Mouse (Mus musculus) stomach, embryonic 16.5 days (tissue): ENCODE measurements around the gene Hrh1. TPM values are rescaled to one million over a fixed set of nuclear protein-coding genes. Genes with fewer than 3 reads are reported as not detected.

Source experiments
- ATAC-seq: fragments of 200-750 bp; cut with Nextera tagmentation; 2 replicates; pipeline ENCODE4 v1.8.0; 2017; ENCODE audit warnings: moderate number of reproducible peaks, moderate TSS enrichment; ENCODE audit not compliant: insufficient read depth, low FRiP score
- H3K27ac ChIP-seq: fragments of 300-500 bp; sonication (generic); 2 replicates; pipeline ENCODE4 v1.5.1; 2014; ENCODE audit warnings: low read length
- H3K27me3 ChIP-seq: fragments of 300-500 bp; sonication (generic); 2 replicates; pipeline ENCODE4 v1.6.1; 2014; ENCODE audit warnings: low read length, control low read depth, mixed read lengths; ENCODE audit not compliant: control insufficient read depth, insufficient read depth
- H3K36me3 ChIP-seq: fragments of 300-500 bp; sonication (generic); 2 replicates; pipeline ENCODE4 v1.6.1; 2014; ENCODE audit warnings: low read length; ENCODE audit not compliant: control insufficient read depth, insufficient read depth
- H3K4me1 ChIP-seq: fragments of 300-500 bp; sonication (generic); 2 replicates; pipeline ENCODE4 v1.6.1; 2014; ENCODE audit warnings: low read length, control low read depth, mixed read lengths; ENCODE audit not compliant: control insufficient read depth, insufficient read depth
- H3K4me2 ChIP-seq: fragments of 300-500 bp; sonication (generic); 2 replicates; pipeline ENCODE4 v1.6.1; 2014; ENCODE audit warnings: low read depth, low read length, mixed read lengths
- H3K4me3 ChIP-seq: fragments of 300-500 bp; sonication (generic); replicated peaks from 2 replicates; pipeline ENCODE4 v1.5.1; 2014; ENCODE audit warnings: mild to moderate bottlenecking, low read length
- H3K9ac ChIP-seq: fragments of 300-500 bp; sonication (generic); 2 replicates; pipeline ENCODE4 v1.6.1; 2014; ENCODE audit warnings: low read length
- H3K9me3 ChIP-seq: fragments of 300-500 bp; sonication (generic); replicated peaks from 2 replicates; pipeline ENCODE4 v1.6.1; 2016; ENCODE audit warnings: low read length, control low read depth; ENCODE audit not compliant: control insufficient read depth
- WGBS: fragments of 180-500 bp; shearing (Covaris S2); extraction: QIAGEN DNeasy Blood & Tissue Kit; methylation state at CpG from one replicate; pipeline ENCODE4 v1.1.7; 2014; 5-methylcytosine and 5-hydroxymethylcytosine counted together
- polyA plus RNA-seq: library from polyadenylated mRNA; unstranded; fragments of >200 nt; fragmentation: Nextera tagmentation; extraction: Ambion mirVana; gene quantifications from 2 replicates; pipeline ENCODE4 v1.2.1, GENCODE M21; 2015

Gene Hrh1
- polyA plus RNA-seq, 1 experiment from 2014 or later = 0.19 TPM

- H3K9ac ChIP-seq = no peak overlapping the region
- H3K27ac ChIP-seq = no peak overlapping the region
- WGBS = 72% methylated on average over 5 of the region's 5 CpGs
- H3K4me2 ChIP-seq = no peak overlapping the region
- no peak overlapping the region for H3K4me3 ChIP-seq
- no peaks in the 10 kb centered on the region for H3K36me3 ChIP-seq
- H3K9me3 ChIP-seq = no peaks in the 10 kb centered on the region; the same call in 1 of the 2 replicates
- no peaks in the 10 kb centered on the region for H3K27me3 ChIP-seq
- no peaks in the 10 kb centered on the region for H3K4me1 ChIP-seq
- no peak for ATAC-seq
Measured at GRCm38 (mm10) chr6:114458191-114458590, 60.5 kb downstream of the Hrh1 start.

DNA sequence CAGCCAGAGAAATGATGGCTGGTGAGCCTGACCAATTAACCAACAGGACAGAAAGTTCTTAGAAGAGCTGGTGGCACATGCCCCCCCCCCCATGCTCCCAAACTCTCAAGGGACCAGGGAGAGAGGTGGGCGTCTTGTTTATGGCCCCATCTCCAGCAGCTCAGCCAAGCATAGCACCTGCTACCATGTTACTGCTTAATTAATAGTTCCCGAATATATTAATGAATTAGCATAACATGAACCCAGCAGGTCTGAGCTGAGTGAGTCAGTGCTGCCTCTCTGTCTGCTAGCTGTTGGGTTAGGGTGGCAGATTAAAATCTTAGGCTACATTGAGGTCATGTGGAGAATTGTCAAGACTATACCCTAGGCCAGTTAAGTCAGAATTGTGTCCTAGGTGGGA is 62.2 kb downstream of the Hrh1 start:
- Histone ChIP-seq H3K9ac (no peak overlapping the region), H3K36me3 (no peaks in the 10 kb centered on the region), H3K4me2 (no peak overlapping the region), H3K9me3 (no peaks in the 10 kb centered on the region; the same call in 1 of the 2 replicates), H3K27ac (no peak overlapping the region), H3K4me3 (no peak overlapping the region), H3K27me3 (no peaks in the 10 kb centered on the region), H3K4me1 (no peaks in the 10 kb centered on the region)
- no peak for ATAC-seq
- 88% methylated on average over 2 of the region's 2 CpGs for WGBS

- no peak overlapping the region for H3K4me3 ChIP-seq
- no peak overlapping the region for H3K4me2 ChIP-seq
- no peaks in the 10 kb centered on the region for H3K27me3 ChIP-seq
- H3K4me1 ChIP-seq = no peaks in the 10 kb centered on the region
- H3K9me3 ChIP-seq = no peaks in the 10 kb centered on the region; the same call in 1 of the 2 replicates
- no peak for ATAC-seq
- no peak overlapping the region for H3K27ac ChIP-seq
- H3K36me3 ChIP-seq = no peaks in the 10 kb centered on the region
- no peak overlapping the region for H3K9ac ChIP-seq
Measured at GRCm38 (mm10) chr6:114461536-114461935, 63.8 kb downstream of the Hrh1 start.

DNA sequence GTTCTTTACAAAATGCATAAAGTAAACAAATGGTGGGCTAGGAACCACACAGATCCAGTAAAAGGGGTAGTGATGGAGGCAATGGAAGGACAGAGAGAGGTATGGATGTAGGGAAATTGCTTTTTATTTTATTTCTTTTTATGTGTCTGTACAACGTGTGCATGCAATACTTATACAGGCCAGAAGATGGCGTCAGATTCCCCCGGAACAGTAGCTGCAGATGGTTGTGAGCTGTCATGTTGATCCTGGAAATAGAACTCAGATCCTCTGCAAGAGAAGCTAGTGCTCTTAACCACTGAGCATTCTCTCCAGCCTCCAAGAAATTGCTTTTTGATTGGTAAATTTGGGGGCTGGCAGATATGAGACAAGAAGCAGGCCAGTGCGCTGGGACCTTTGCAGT is 65.0 kb downstream of the Hrh1 start:
- no peak overlapping the region for H3K9ac ChIP-seq
- H3K4me2 ChIP-seq = no peak overlapping the region
- 26% methylated on average over 4 of the region's 4 CpGs for WGBS
- no peaks in the 10 kb centered on the region for H3K27me3 ChIP-seq
- H3K27ac ChIP-seq = no peak overlapping the region
- H3K4me3 ChIP-seq = no peak overlapping the region
- H3K9me3 ChIP-seq = no peaks in the 10 kb centered on the region; the same call in 1 of the 2 replicates
- no peaks in the 10 kb centered on the region for H3K4me1 ChIP-seq
- H3K36me3 ChIP-seq = no peaks in the 10 kb centered on the region
- no peak for ATAC-seq

DNA sequence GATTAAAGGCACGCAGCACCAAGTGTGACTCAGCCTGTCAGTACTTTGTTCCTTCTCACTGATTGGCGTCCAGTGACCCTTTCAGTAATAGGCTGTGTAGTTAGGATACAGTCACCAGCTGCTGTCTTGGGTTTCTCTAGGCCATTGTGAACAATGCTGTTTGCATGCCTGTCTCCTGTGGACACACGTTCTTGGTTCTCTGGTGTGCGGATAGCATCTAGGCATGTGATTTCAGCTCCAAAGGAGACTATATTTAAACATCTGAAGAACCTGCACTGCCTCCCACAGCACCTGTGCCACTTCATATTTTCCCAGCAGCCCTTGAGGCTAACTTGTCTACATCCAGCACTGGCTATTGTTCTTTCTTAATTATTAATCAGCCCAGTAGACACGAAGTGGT is 75.8 kb downstream of the Hrh1 start:
- H3K36me3 ChIP-seq = no peaks in the 10 kb centered on the region
- H3K27me3 ChIP-seq = no peaks in the 10 kb centered on the region
- no peak for ATAC-seq
- no peaks in the 10 kb centered on the region for H3K9me3 ChIP-seq
- no peak overlapping the region for H3K27ac ChIP-seq
- no peak overlapping the region for H3K4me2 ChIP-seq
- no peak overlapping the region for H3K9ac ChIP-seq
- WGBS = 59% methylated on average over 5 of the region's 5 CpGs
- no peaks in the 10 kb centered on the region for H3K4me1 ChIP-seq
- no peak overlapping the region for H3K4me3 ChIP-seq

- no peak overlapping the region for H3K27ac ChIP-seq
- no peak overlapping the region for H3K9ac ChIP-seq
- ATAC-seq = no peak
- H3K9me3 ChIP-seq = no peaks in the 10 kb centered on the region
- H3K4me2 ChIP-seq = no peak overlapping the region
- H3K4me1 ChIP-seq = no peaks in the 10 kb centered on the region
- WGBS = 79% methylated on average over 3 of the region's 3 CpGs
- H3K36me3 ChIP-seq = no peaks in the 10 kb centered on the region
- no peaks in the 10 kb centered on the region for H3K27me3 ChIP-seq
- H3K4me3 ChIP-seq = no peak overlapping the region
Measured at GRCm38 (mm10) chr6:114474059-114474458, 76.3 kb downstream of the Hrh1 start.

DNA sequence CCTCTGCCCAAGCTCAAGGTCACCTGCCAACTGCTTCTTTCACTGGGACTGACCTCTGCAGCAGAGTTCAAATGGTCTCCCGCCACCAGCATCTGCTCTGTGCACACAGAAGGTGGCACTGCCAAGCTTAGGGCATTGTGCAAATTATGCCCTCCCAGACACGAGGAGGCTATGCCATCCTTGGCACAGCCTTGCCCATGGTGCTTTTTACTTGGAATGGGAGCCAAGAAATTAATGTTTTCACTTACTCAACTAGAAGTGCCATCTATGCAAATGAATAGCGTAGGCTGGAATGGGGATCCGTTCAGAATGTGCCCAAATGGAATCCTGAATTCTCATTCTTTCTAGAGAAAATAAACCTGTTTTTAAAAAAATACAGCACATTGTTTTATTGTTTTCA is 77.2 kb downstream of the Hrh1 start:
- Histone ChIP-seq H3K27ac (no peak overlapping the region), H3K36me3 (no peaks in the 10 kb centered on the region), H3K4me2 (no peak overlapping the region), H3K27me3 (no peaks in the 10 kb centered on the region), H3K9ac (no peak overlapping the region), H3K4me3 (no peak overlapping the region), H3K9me3 (no peaks in the 10 kb centered on the region), H3K4me1 (no peaks in the 10 kb centered on the region)
- 80% methylated on average over 4 of the region's 4 CpGs for WGBS
- ATAC-seq = no peak

DNA sequence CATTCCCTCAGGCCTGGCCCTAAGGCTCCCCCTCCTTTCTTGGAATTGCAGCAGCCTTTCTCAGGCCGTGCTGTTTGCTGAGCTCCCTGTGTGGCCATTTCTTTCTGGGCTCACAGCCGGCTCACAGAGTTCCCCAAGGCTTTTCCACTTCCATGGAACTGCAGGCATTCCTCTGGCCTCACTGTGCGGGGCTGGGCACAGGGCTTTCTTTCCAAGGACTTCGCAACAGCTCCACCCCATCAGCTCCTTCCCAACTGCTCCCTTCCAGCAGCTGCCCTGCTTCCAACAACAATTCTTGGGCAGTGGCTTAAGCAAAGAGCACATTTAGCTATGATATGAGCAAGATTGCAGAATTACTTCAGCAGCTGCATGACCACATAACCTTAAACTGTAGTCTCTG is 81.0 kb downstream of the Hrh1 start:
- Histone ChIP-seq H3K36me3 (no peaks in the 10 kb centered on the region), H3K27ac (peak overlapping the region; percentile 8; the same call in 1 of the 2 replicates), H3K4me3 (no peak overlapping the region), H3K4me1 (no peaks in the 10 kb centered on the region), H3K9ac (no peak overlapping the region), H3K27me3 (no peaks in the 10 kb centered on the region), H3K4me2 (no peak overlapping the region), H3K9me3 (no peaks in the 10 kb centered on the region)
- 22% methylated on average over 4 of the region's 4 CpGs for WGBS
- peak; percentile 66 for ATAC-seq

- H3K27me3 ChIP-seq = no peaks in the 10 kb centered on the region
Measured at GRCm38 (mm10) chr6:114479644-114480410, 82.1 kb downstream of the Hrh1 start.

More at GRCm38 (mm10) chr6:114479644-114480410, 82.1 kb downstream of the Hrh1 start:
- no peak overlapping the region for H3K4me2 ChIP-seq
- no peak overlapping the region for H3K27ac ChIP-seq
- H3K9me3 ChIP-seq = no peaks in the 10 kb centered on the region
- WGBS = 94% methylated on average over 16 of the region's 16 CpGs
- no peaks in the 10 kb centered on the region for H3K36me3 ChIP-seq
- ATAC-seq = 0 out of 2 replicates have a peak, but pooled peaks have one; percentile 27
- H3K4me3 ChIP-seq = no peak overlapping the region
- H3K9ac ChIP-seq = no peak overlapping the region
- no peaks in the 10 kb centered on the region for H3K4me1 ChIP-seq
